Mouse (Mus musculus): ENCODE measurements around the gene Hyou1. TPM values are rescaled to one million over a fixed set of nuclear protein-coding genes. Genes with fewer than 3 reads are reported as not detected.

Hyou1 gene
- total RNA-seq (2021) (10 to 100 TPM; 73.9 to 79.6 TPM), polyA plus RNA-seq (2012; rRNA removed) (23.1 and 41.1 TPM in 2 replicates)
- long read RNA-seq, full-length matches to known transcripts = 41 of 51 reads
- long read RNA-seq, partial matches to known transcripts = 6 of 51 reads
- long read RNA-seq, other reads (novel, unspliced or antisense) = 4 of 51 reads

DNA sequence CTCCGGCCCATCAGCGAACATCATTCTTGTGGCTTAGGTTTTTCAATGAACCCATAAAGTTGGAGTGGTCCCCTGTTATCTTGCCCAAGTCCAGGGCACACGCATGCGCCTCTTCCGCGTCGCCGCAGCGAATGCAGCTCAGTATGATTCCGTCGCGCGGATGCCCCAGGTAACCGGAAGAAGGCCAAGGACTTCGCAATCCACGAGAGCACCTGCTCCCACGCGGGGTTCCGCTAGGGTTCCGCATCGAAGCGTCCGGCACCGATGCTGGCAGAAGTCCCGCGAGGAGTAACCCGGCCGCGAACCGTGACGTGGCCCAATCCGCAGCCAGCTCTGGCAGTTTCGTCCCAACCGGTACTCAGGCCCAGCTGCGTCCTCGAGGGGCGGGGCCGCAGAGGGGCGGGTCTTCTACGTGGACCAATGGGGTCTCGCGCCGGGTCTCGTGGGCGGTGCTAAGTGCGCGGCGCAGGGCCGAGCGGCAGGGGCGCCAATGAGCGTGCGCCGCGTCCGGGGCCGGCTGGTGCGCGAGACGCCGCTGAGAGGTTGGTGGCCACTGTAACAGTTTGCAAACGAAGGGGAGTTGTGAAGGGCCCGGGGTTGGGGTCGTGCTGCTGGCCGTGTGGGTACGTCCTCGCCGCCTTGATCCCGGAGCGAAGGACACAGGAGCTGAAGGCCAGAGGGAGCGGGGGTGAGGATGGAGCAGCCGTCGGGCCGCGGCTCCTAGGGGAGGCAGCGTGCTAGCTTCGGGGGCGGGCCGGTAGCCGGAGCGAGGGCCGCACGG, at the start of gene Hyou1:
Hyou1 (plus strand) TSS at position 437 of the 781 bp plus-strand sequence.
- intact Hi-C loops (cut with DNase I) = no loop called here

GRCm38 (mm10) chr9:44330736-44331135, 48.6 kb upstream of the Hyou1 start:
- no peak overlapping the region for H3K27ac ChIP-seq
- H3K9ac ChIP-seq (ENCODE audit: low read depth, low read length) = no peak overlapping the region
- peaks cover 3% of the 10 kb centered on the region for H3K4me1 ChIP-seq (ENCODE audit: control insufficient read depth, insufficient read depth, low read length)
- no peaks in the 10 kb centered on the region; the same call in 1 of the 2 replicates for H3K36me3 ChIP-seq (ENCODE audit: control insufficient read depth, insufficient read depth, low read length)
- no peak for DNase-seq
- no peak overlapping the region for H3K4me3 ChIP-seq
- 92% methylated on average over 6 of the region's 6 CpGs for WGBS
- intact Hi-C loops (cut with DNase I) = no loop called here
- TF ChIP-seq POLR2A (IDR thresholded peaks at IDR 0.05; ENCODE audit: insufficient read depth, low read depth, low read length) = no peak
- no peak for TF ChIP-seq EP300 (IDR thresholded peaks at IDR 0.05; ENCODE audit: insufficient read depth, low read depth, low read length)
- TF ChIP-seq CTCF (IDR thresholded peaks at IDR 0.05) = no peak
- no peaks in the 10 kb centered on the region for H3K27me3 ChIP-seq (ENCODE audit: control insufficient read depth, insufficient read depth, low read length)
- no peaks in the 10 kb centered on the region for H3K79me2 ChIP-seq (replicated peaks; ENCODE audit: control insufficient read depth, insufficient read depth, low read length)

More for the DNA sequence above, at the start of gene Hyou1:
- WGBS = under 1% methylated on average over 83 of the region's 83 CpGs
- Histone ChIP-seq H3K27me3 (ENCODE audit: control insufficient read depth, insufficient read depth, low read length) (no peaks in the 10 kb centered on the region), H3K79me2 (replicated peaks; ENCODE audit: control insufficient read depth, insufficient read depth, low read length) (no peaks in the 10 kb centered on the region), H3K4me3 (peak within 1 kb of the TSS; percentile 80), H3K9ac (ENCODE audit: low read depth, low read length) (peak within 1 kb of the TSS; percentile 79), H3K36me3 (ENCODE audit: control insufficient read depth, insufficient read depth, low read length) (no peaks in the 10 kb centered on the region), H3K27ac (peak within 1 kb of the TSS; percentile 91), H3K4me1 (ENCODE audit: control insufficient read depth, insufficient read depth, low read length) (peaks cover 2% of the 10 kb centered on the region)
- peak; percentile 99 to 100 for DNase-seq
- TF ChIP-seq POLR2A (IDR thresholded peaks at IDR 0.05; ENCODE audit: insufficient read depth, low read depth, low read length) (peak; percentile 86), CTCF (IDR thresholded peaks at IDR 0.05) (peak; percentile 69), EP300 (IDR thresholded peaks at IDR 0.05; ENCODE audit: insufficient read depth, low read depth, low read length) (peak; percentile 54; the same call in 1 of the 2 replicates)

DNA sequence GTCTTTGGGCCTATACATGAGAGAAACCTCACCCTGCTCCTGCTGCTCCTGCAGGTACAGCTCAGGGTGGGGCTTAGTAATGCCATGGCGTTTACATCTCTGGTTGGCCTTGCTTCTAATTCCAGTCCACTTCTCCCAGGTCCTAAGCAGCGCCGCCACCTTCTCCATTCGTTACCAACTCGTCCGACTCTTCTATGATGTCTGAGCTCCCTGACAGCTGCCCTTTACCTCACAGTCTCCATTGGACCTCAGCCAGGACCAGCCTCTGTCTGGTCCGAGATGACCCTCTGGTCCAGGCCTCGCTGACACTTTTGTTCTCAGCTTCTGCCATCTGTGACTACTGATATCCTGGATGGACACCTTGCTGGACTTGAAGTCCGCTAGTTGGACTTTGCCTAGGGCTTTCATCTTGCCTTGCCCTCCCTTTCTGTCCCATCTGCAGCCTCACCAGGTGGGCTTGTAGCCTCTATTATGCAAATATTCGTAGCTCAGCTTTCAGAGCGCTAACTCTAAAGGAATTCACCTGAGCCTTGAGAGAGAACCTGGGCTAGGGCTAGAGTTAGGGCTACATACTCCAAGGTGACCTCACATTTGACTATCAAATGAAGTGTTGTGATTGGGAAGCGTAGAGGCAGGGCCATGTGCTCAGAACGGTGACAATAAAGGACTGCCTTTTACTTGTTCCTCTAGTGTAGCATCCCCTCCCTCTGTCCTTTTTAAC, 46.2 kb upstream of the Hyou1 start:
- no peaks in the 10 kb centered on the region; the same call in 1 of the 2 replicates for H3K36me3 ChIP-seq (ENCODE audit: control insufficient read depth, insufficient read depth, low read length)
- WGBS = 91% methylated on average over 13 of the region's 13 CpGs
- intact Hi-C loops (cut with DNase I) = no loop called here

GRCm38 (mm10) chr9:44334396-44335330, 44.6 kb upstream of the Hyou1 start, which contains the start of gene H2afx:
TSS of gene H2afx (plus strand) at chr9:44334694.
- DNase-seq = peak; percentile 96 to 98
- TF ChIP-seq POLR2A (IDR thresholded peaks at IDR 0.05; ENCODE audit: insufficient read depth, low read depth, low read length) (peak; percentile 100), EP300 (IDR thresholded peaks at IDR 0.05; ENCODE audit: insufficient read depth, low read depth, low read length) (peak; percentile 81), CTCF (IDR thresholded peaks at IDR 0.05) (peak; percentile 78)
- Histone ChIP-seq H3K79me2 (replicated peaks; ENCODE audit: control insufficient read depth, insufficient read depth, low read length) (peaks cover 2% of the 10 kb centered on the region; the same call in 1 of the 2 replicates), H3K9ac (ENCODE audit: low read depth, low read length) (peak within 1 kb of the TSS; percentile 94), H3K27ac (peak within 1 kb of the TSS; percentile 89), H3K27me3 (ENCODE audit: control insufficient read depth, insufficient read depth, low read length) (no peaks in the 10 kb centered on the region), H3K36me3 (ENCODE audit: control insufficient read depth, insufficient read depth, low read length) (no peaks in the 10 kb centered on the region; the same call in 1 of the 2 replicates), H3K4me3 (peak within 1 kb of the TSS; percentile 66), H3K4me1 (ENCODE audit: control insufficient read depth, insufficient read depth, low read length) (peaks cover 1% of the 10 kb centered on the region)
- WGBS = under 1% methylated on average over 89 of the region's 91 CpGs
- intact Hi-C loops (cut with DNase I) = loop anchor here (2.0 kb wide), 1 partner anchor 42 kb away; no protein-coding TSS in a partner anchor

More for the DNA sequence above, 46.2 kb upstream of the Hyou1 start:
- Histone ChIP-seq H3K79me2 (replicated peaks; ENCODE audit: control insufficient read depth, insufficient read depth, low read length) (peaks cover 2% of the 10 kb centered on the region; the same call in 1 of the 2 replicates), H3K9ac (ENCODE audit: low read depth, low read length) (no peak overlapping the region), H3K4me1 (ENCODE audit: control insufficient read depth, insufficient read depth, low read length) (peaks cover 1% of the 10 kb centered on the region), H3K4me3 (no peak overlapping the region), H3K27ac (no peak overlapping the region), H3K27me3 (ENCODE audit: control insufficient read depth, insufficient read depth, low read length) (no peaks in the 10 kb centered on the region)
- TF ChIP-seq EP300 (IDR thresholded peaks at IDR 0.05; ENCODE audit: insufficient read depth, low read depth, low read length) = no peak
- TF ChIP-seq CTCF (IDR thresholded peaks at IDR 0.05) = no peak
- TF ChIP-seq POLR2A (IDR thresholded peaks at IDR 0.05; ENCODE audit: insufficient read depth, low read depth, low read length) = no peak
- DNase-seq = no peak

Data from heart, adult 2 months (tissue).